ENCODE assay signal across 31 mouse cellular contexts in genomic region chr1:67981386-67981785, GRCm38 (mm10).
"Had no signal": no experiment of that assay in that cellular context is flagged by ENCODE, and none has a peak within 500 bp of the region (broad histone marks: within the 10 kb centered on the region; RNA-seq: fewer than 3 reads in every experiment).

No protein-coding gene starts in this region.

- H3K36me3 ChIP-seq: limb, embryonic 10.5 days; limb, embryonic 12.5 days; limb, embryonic 13.5 days; limb, embryonic 15.5 days; liver, embryonic 12.5 days; liver, embryonic 13.5 days; liver, embryonic 15.5 days; lung, embryonic 15.5 days; midbrain, embryonic 10.5 days; midbrain, embryonic 12.5 days; midbrain, embryonic 13.5 days; midbrain, embryonic 15.5 days had no signal

- H3K9ac ChIP-seq: limb, embryonic 12.5 days; limb, embryonic 13.5 days; limb, embryonic 15.5 days; liver, embryonic 12.5 days; liver, embryonic 13.5 days; liver, embryonic 14.5 days; liver, embryonic 15.5 days; liver, postnatal 0 days; lung, embryonic 14.5 days; lung, embryonic 15.5 days; midbrain, embryonic 12.5 days; midbrain, embryonic 13.5 days; midbrain, embryonic 15.5 days had no signal

- ATAC-seq: liver, embryonic 12.5 days; liver, postnatal 0 days; lung, postnatal 0 days; midbrain, embryonic 13.5 days; midbrain, embryonic 15.5 days; midbrain, embryonic 16.5 days had no signal

- H3K27ac ChIP-seq: left cerebral cortex, adult 2 months; limb, embryonic 10.5 days; limb, embryonic 12.5 days; limb, embryonic 13.5 days; limb, embryonic 15.5 days; liver, embryonic 12.5 days; liver, embryonic 13.5 days; liver, embryonic 14.5 days; liver, embryonic 15.5 days; lung, embryonic 15.5 days; macrophage; midbrain, embryonic 10.5 days; midbrain, embryonic 12.5 days; midbrain, embryonic 13.5 days; midbrain, embryonic 15.5 days had no signal

- DNase-seq: left cerebral cortex, postnatal 4 days; liver; liver, embryonic 13.5 days; liver, postnatal 0 days; lung, adult 18-20 months; lung, adult 2 months; lung, embryonic 14.5 days; lung, postnatal 10 days; lung, postnatal 14 days; lung, postnatal 36 days; lung, postnatal 4 days; midbrain, embryonic 14.5 days had no signal

- H3K4me1 ChIP-seq: limb, embryonic 10.5 days; limb, embryonic 12.5 days; limb, embryonic 13.5 days; limb, embryonic 15.5 days; liver, embryonic 12.5 days; liver, embryonic 13.5 days; liver, embryonic 15.5 days; lung, embryonic 15.5 days; megakaryocyte, embryonic 14.5 days; midbrain, embryonic 10.5 days; midbrain, embryonic 12.5 days; midbrain, embryonic 13.5 days; midbrain, embryonic 15.5 days had no signal

- H3K4me2 ChIP-seq: limb, embryonic 12.5 days; limb, embryonic 13.5 days; limb, embryonic 15.5 days; liver, embryonic 12.5 days; liver, embryonic 13.5 days; liver, embryonic 15.5 days; lung, embryonic 14.5 days; lung, embryonic 15.5 days; midbrain, embryonic 11.5 days; midbrain, embryonic 12.5 days; midbrain, embryonic 13.5 days; midbrain, embryonic 15.5 days had no signal

- H3K27me3 ChIP-seq: limb, embryonic 12.5 days; limb, embryonic 13.5 days; limb, embryonic 15.5 days; liver, embryonic 12.5 days; liver, embryonic 13.5 days; liver, embryonic 15.5 days; lung, embryonic 15.5 days; megakaryocyte, embryonic 14.5 days; midbrain, embryonic 12.5 days; midbrain, embryonic 13.5 days; midbrain, embryonic 15.5 days had no signal

- H3K9me3 ChIP-seq: limb, embryonic 10.5 days; limb, embryonic 12.5 days; limb, embryonic 13.5 days; limb, embryonic 15.5 days; liver, embryonic 12.5 days; liver, embryonic 15.5 days; lung, embryonic 15.5 days; midbrain, embryonic 10.5 days; midbrain, embryonic 12.5 days; midbrain, embryonic 13.5 days; midbrain, embryonic 15.5 days had no signal

- H3K4me3 ChIP-seq: left cerebral cortex, adult 2 months; limb, embryonic 10.5 days; limb, embryonic 12.5 days; limb, embryonic 13.5 days; limb, embryonic 15.5 days; liver, embryonic 12.5 days; liver, embryonic 13.5 days; liver, embryonic 15.5 days; lung, embryonic 15.5 days; megakaryocyte, embryonic 14.5 days; midbrain, embryonic 10.5 days; midbrain, embryonic 12.5 days; midbrain, embryonic 13.5 days; midbrain, embryonic 15.5 days; myocyte had no signal
